Mouse (Mus musculus) ES-E14 (cell line): ENCODE data around the gene Sphk1.

Experiments used
- CHD2 ChIP-seq: IDR thresholded peaks from 2 replicates; pipeline ENCODE4 v1.6.1; 2014; ENCODE audit warnings: mild to moderate bottlenecking, low read depth, low read length, inconsistent platforms
- HCFC1 ChIP-seq: IDR thresholded peaks from 2 replicates; pipeline ENCODE4 v1.6.1; 2012; ENCODE audit warnings: low read length, inconsistent platforms, borderline replicate concordance; ENCODE audit not compliant: insufficient read depth
- ZC3H11A ChIP-seq: IDR thresholded peaks from 2 replicates; pipeline ENCODE4 v1.6.1; 2012; ENCODE audit warnings: low read depth, mild to moderate bottlenecking, inconsistent platforms, low read length, borderline replicate concordance
- ZNF384 ChIP-seq: IDR thresholded peaks from 2 replicates; pipeline ENCODE4 v1.6.1; 2012; ENCODE audit warnings: low read depth, low read length, inconsistent platforms

- TF ChIP-seq ZNF384 (no peak), ZC3H11A (no peak), HCFC1 (no peak), CHD2 (no peak)
These were observed 43.8 kb downstream of the Sphk1 start for GRCm38 (mm10) chr11:116574486-116574885.
